Mouse (Mus musculus): ENCODE data around the gene Incenp. TPM values are rescaled to one million over a fixed set of nuclear protein-coding genes. Genes with fewer than 3 reads are reported as not detected.
"Not testable (repeated sequence)": the region's sequence is repeated elsewhere in the genome, so short reads cannot be mapped to it uniquely, and the experiment has no call there.

Incenp gene
- total RNA-seq, 2 experiments from 2014 or later = 28.1 to 28.3 TPM

GRCm38 (mm10) chr19:9865466-9865865, 33.9 kb downstream of the Incenp start:
- no peak for DNase-seq (ENCODE audit: extremely low spot score in 1 of 2, low spot score in 2 of 2)
- intact Hi-C loops (cut with DNase I) = no loop called here
- Histone ChIP-seq H3K4me3 (no peak overlapping the region), H3K27ac (no peak overlapping the region)
- TF ChIP-seq CTCF (IDR thresholded peaks at IDR 0.05) = no peak

- H3K27ac ChIP-seq = no peak overlapping the region
- no peak overlapping the region for H3K4me3 ChIP-seq
- TF ChIP-seq CTCF (IDR thresholded peaks at IDR 0.05) = no peak
- intact Hi-C loops (cut with DNase I) = no loop called here
- no peak for DNase-seq (ENCODE audit: extremely low spot score in 1 of 2, low spot score in 2 of 2)
These were observed 34.5 kb downstream of the Incenp start for GRCm38 (mm10) chr19:9864856-9865255.

GRCm38 (mm10) chr19:9860821-9861220, 38.5 kb downstream of the Incenp start:
- intact Hi-C loops (cut with DNase I); DNase-seq (ENCODE audit: extremely low spot score in 1 of 2, low spot score in 2 of 2); H3K27ac ChIP-seq; H3K4me3 ChIP-seq: not testable (repeated sequence)

DNA sequence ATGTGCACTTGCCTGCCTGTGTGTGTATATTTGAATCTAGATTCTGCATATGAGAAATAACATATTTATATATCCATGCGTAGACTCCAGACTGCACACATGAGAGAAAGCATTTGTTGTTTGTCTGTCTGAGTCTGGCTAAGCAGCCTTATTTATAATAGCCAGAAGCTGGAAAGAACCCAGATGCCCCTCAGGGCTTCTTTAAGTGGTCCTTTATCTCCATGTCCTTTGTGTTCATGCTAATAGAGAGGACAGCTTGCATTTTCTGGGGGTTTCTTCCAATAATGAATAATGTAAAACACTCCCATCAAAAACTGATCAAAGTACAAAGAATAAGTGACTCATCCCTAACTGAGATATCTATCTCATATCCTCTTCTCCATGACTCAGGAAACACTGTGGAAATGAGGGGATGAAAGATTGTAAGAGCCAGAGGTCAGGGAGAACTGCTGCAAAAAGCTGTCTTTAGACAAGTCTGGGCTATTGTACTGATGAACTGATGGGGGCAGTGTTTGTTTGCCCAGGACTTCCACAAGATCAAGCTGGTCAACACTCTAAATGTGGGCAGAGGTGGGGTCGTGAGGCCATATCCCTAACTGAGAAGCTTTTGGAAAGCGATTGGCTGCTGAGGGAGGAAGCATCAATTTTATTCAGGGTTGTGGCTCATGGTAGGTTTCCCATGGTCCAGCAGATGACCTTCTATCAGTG, 49.8 kb downstream of the Incenp start:
- H3K27ac ChIP-seq; H3K4me3 ChIP-seq; DNase-seq (ENCODE audit: extremely low spot score in 1 of 2, low spot score in 2 of 2); intact Hi-C loops (cut with DNase I): not testable (repeated sequence)

DNA sequence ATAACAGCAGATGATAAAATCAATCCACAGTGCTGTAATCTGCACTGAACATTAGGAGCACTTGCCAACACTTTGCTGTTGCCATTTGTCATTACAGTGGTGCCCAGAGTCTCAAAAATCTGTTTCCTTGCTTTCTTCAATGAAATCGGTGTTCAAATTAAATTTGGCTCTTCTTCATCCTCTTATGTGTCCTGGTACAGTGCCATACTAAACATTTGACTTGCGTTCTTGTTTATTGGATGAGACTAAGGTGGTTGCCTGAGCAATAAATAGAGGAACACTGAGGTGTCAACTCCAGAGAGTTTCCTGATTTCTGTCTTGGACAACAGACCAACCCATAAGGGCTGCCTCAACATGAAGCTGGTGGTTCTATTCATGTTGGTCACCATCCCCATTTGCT, 52.1 kb downstream of the Incenp start, which contains the start of gene Scgb2a2:
Gene Scgb2a2, plus strand, starts transcription at position 301 of the 400 bp plus-strand sequence.
- TF ChIP-seq CTCF (IDR thresholded peaks at IDR 0.05) = no peak

GRCm38 (mm10) chr19:9837341-9837715, 62.0 kb downstream of the Incenp start:
- Histone ChIP-seq H3K4me3 (no peak overlapping the region), H3K27ac (no peak overlapping the region)
- no peak for TF ChIP-seq CTCF (IDR thresholded peaks at IDR 0.05)
- intact Hi-C loops (cut with DNase I) = no loop called here
- no peak for DNase-seq (ENCODE audit: extremely low spot score in 1 of 2, low spot score in 2 of 2)

More for the DNA sequence above, 52.1 kb downstream of the Incenp start, which contains the start of gene Scgb2a2:
- Histone ChIP-seq H3K27ac (no peak within 1 kb of the TSS), H3K4me3 (no peak within 1 kb of the TSS)
- DNase-seq (ENCODE audit: extremely low spot score in 1 of 2, low spot score in 2 of 2) = no peak
- intact Hi-C loops (cut with DNase I) = no loop called here

- peak; percentile 50 to 53 for DNase-seq (ENCODE audit: extremely low spot score in 1 of 2, low spot score in 2 of 2)
- peak overlapping the region; percentile 29 for H3K4me3 ChIP-seq
- peak; percentile 52 for TF ChIP-seq CTCF (IDR thresholded peaks at IDR 0.05)
- H3K27ac ChIP-seq; intact Hi-C loops (cut with DNase I): not testable (repeated sequence)
These were observed 62.6 kb downstream of the Incenp start for GRCm38 (mm10) chr19:9836581-9837340.

Small RNA genes within 50 kb of the gene (microRNA-seq; reads per million reads assigned to microRNA genes)
- gene Gm22369 = 0 reads per million in 2 experiments
- 0 reads per million in 2 experiments for gene Gm24484

Other genes with a start within 250 kb of the Incenp start
- not detected for gene Scgb2a2, start 52.0 kb downstream of the Incenp start, total RNA-seq (2021)
- 1,000 to 10,000 TPM; 2,213 to 2,341 TPM for gene Fth1, start 81.0 kb upstream of the Incenp start, total RNA-seq (2021)
- gene Best1, start 102.1 kb upstream of the Incenp start, total RNA-seq (2021) = under 1 TPM; 0.49 to 0.75 TPM
- 1 to 10 TPM; 9.4 TPM for gene Rab3il1, start 102.1 kb upstream of the Incenp start, total RNA-seq (2021)
- gene Fads3, start 142.0 kb upstream of the Incenp start, total RNA-seq (2021) = 10 to 100 TPM; 26.6 to 28.1 TPM
- 100 to 1,000 TPM; 109 to 121 TPM for gene Fads2, start 202.2 kb upstream of the Incenp start, total RNA-seq (2021)

Data from left cerebral cortex, adult 2 months (tissue).